Mouse (Mus musculus) gastrocnemius, postnatal 36 days (tissue): ENCODE results near the gene Asgr1. TPM values are rescaled to one million over a fixed set of nuclear protein-coding genes. Genes with fewer than 3 reads are reported as not detected.
"Not testable (repeated sequence)": the region's sequence is repeated elsewhere in the genome, so short reads cannot be mapped to it uniquely, and the experiment has no call there.

Source experiments
- DNase-seq, 2 experiments: peaks; one replicate each; pipeline ENCODE4 v3.0.0; 2022
- intact Hi-C: fragments of 180-260 bp; cut with DNase I; formaldehyde crosslinking; loops from one replicate; pipeline ENCODE4 v1.15.1; 2025
- long read RNA-seq, 2 experiments: library from polyadenylated mRNA; stranded (forward); transcript quantifications; one replicate each; pipeline ENCODE4 v2.0.0; 2021
- total RNA-seq, 2 experiments: library from RNA; stranded (reverse); gene quantifications; 2 replicates each; pipeline ENCODE4 v1.2.3; 2021

The Asgr1 gene
- not detected for total RNA-seq
- long read RNA-seq, experiment 1 = 0 reads
- long read RNA-seq, experiment 2 = 0 reads

- intact Hi-C loops = no loop called here
- DNase-seq = no peak
These were observed at the start of gene Asgr1 for GRCm38 (mm10) chr11:70053898-70054570. TSS of gene Asgr1 (plus strand) at chr11:70054085.

- DNase-seq = peak in 1 of 2 experiments; percentile 3
- intact Hi-C loops = loop anchor here (5.0 kb wide), 1 partner anchor 73 kb away; no protein-coding TSS in a partner anchor
These were observed 48.4 kb upstream of the Asgr1 start for GRCm38 (mm10) chr11:70005521-70005920.

DNA sequence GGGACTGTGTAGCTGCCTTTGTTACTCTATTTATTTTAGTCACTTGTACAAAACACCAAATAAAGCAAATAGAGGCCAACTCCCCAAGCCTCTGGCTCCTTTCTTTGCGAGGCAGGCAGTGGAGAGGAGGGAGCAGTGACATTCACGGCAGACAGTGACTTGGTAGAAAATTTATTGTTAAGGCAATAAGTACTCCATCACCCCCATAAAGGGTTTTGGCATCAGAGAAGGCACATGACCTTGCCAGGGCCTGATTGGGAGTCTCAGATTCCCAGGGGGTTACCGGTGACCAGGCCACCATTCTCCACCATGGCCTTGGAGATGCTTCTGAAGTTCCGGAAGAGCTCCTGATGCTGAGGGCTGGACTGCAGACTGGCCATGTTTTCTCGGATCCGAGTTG is 43.9 kb upstream of the Asgr1 start:
- intact Hi-C loops = no loop called here
- DNase-seq = no peak

- intact Hi-C loops = no loop called here
- DNase-seq = no peak
These were observed 43.3 kb upstream of the Asgr1 start for GRCm38 (mm10) chr11:70010548-70010947.

- intact Hi-C loops = no loop called here
- no peak for DNase-seq
These were observed 42.9 kb upstream of the Asgr1 start for GRCm38 (mm10) chr11:70010961-70011360.

GRCm38 (mm10) chr11:70012931-70013330 is 41.0 kb upstream of the Asgr1 start:
- intact Hi-C loops = no loop called here
- no peak for DNase-seq

DNA sequence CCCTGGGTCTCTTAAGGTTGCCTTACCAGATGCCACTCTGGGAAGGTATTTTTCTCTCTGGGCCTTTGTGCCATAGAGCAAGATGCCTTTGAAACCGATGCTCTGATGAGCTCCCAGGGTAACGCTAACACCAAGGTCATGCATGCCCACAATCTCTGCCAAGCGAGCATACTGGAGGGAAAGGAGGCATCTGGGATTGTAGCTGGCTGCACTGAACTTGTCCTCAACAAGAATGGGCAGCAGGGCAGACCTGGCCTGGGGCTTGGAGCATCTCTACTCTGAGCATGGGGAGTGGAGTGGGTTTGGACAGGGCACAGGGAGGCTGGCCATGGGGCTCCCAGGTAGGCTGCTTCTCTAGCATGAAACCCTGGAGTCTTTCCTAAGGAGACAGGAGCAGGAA is 40.5 kb upstream of the Asgr1 start:
- no peak for DNase-seq
- intact Hi-C loops = no loop called here

DNA sequence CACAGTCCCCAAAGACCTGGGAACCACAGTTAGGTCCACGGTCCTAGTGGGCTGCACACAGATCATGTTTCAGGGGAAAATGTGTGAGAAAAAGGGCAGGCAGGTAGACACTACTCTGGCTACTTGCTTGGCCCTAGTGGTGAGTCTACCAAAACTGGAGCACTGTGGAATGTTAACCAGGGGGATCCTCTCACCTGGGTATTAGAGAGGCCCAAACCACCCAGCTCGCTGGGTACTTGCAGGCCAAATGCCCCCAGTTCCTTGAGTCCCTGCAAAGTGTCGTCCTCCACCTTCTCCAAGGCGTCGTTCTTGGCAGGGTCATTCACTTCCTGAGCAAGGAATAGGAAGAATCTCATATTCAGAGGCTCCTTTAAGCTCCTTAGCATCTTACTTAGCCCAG is 39.8 kb upstream of the Asgr1 start:
- no peak for DNase-seq
- intact Hi-C loops = no loop called here

DNA sequence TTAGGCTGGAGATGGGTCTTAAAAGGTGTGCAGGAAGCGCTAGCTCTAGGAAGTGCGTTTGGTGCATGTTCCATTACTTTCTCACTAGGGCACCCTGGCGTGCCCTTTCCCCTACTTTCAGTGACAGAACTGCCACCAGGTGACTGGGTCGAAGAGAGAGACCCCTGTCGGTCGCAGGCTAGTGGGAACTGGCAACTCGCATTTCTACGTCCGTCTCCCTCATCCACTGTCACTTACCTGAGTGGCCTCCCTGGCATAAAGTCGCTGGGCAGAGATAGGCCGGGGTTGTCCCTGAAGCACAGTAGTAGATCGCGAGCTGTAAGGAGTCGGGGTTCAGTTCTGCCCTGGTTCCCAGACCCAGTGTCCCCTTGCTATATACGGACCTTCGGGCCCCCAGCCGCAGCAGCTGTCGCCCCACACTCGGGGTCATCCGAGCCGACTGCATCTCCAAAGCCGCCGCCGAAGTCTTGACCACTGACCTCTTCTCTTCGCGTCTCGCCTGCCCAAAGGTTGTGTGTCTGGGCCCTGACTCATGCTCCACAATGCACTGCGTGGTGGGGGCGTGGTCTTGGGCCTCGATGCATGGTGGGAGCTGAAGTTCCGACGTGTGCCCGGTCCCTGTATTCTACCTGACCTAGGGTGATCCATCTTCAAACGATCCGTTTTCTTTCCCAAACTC is 38.9 kb upstream of the Asgr1 start, which contains the start of gene Acadvl:
TSS of gene Acadvl (minus strand) at position 532 of the 679 bp plus-strand sequence.
- intact Hi-C loops = no loop called here
- peak; percentile 81 to 86 for DNase-seq

DNA sequence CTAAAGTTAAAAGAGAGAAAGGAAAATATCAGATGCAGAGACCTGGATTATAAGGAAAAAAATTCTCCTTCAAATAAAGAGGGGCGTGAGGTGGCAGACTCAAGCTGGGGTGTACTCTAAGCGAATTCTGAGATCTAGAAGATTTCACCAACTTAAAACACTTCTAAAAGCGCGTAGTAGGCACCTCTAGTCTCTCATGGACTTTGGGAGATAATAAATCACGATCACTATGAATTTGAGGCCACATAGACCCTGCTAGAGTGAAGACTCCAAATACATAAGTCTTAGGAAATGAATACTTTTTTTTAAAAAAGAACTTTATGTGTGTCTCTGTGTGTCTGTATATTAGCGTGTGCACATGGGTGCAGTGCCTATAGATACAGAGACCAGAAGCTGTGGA is 38.2 kb upstream of the Asgr1 start:
- intact Hi-C loops = no loop called here
- no peak for DNase-seq

GRCm38 (mm10) chr11:70016177-70016576 is 37.7 kb upstream of the Asgr1 start:
- intact Hi-C loops = not testable (repeated sequence)

GRCm38 (mm10) chr11:70016669-70017068 is 37.2 kb upstream of the Asgr1 start, which contains the start of gene Dlg4:
TSS of gene Dlg4 (plus strand) at chr11:70016942.
- intact Hi-C loops = no loop called here
- no peak for DNase-seq

More at GRCm38 (mm10) chr11:70016177-70016576, 37.7 kb upstream of the Asgr1 start:
- not testable (repeated sequence) for DNase-seq

GRCm38 (mm10) chr11:70017199-70017767 is 36.6 kb upstream of the Asgr1 start:
- intact Hi-C loops = no loop called here
- no peak for DNase-seq

GRCm38 (mm10) chr11:70018131-70018990 is 35.5 kb upstream of the Asgr1 start:
- peak in 1 of 2 experiments; percentile 42 for DNase-seq
- intact Hi-C loops = no loop called here

DNA sequence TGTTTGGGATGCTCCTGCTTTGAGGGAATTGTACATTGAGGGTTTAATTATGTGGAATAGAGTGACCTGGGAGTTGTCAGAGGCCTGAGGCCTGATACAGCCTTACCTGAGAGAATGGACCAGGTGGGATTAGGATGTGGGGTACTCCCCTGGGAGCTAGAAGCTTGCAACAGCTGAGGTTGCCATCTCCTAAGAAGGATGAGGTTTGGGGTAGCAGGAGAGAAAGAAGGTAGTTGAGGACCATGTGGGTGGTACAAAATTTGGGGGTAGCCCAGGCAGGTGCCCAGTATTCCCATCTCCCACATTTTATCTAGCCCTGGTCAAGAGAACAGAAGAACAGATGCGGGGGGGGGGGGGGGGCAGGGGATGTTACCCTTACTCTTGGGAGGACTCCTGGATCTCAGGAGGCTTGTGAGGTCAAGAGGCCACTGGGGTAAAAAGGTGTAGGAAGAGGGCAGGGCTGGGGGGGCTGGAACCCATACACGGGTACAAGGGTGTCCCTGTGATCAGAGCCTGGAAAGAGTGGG is 34.3 kb upstream of the Asgr1 start:
- no peak for DNase-seq
- intact Hi-C loops = no loop called here

DNA sequence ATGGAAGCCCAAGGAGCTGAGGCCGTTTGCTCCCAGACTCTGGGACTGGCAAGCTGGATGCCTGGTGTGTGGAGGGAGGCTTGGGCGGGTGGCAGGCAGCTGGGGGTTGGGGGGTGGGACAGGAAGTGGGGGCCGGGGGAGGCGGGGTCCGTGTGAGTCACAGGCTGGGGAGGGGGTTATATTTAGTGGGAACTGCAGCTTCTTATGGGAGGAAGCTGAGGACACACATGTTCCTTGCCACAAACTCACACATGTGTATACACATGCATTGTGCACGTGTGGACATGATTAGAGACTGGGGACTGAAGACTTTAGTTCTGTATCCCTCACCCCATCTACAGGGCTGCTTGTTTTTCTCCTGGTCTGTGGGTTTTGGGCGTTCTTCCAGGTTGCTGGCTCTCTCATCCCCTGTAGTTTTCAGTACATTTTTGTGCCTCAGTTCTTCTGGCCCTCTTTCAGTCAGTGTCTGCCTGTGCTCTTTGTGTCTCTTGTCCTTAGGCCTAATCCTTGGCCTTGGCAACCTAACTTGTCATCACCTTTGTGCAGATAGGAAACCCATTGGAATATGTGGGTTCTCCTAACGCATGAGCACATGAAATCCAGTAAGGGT is 33.8 kb upstream of the Asgr1 start:
- DNase-seq = no peak
- intact Hi-C loops = no loop called here

DNA sequence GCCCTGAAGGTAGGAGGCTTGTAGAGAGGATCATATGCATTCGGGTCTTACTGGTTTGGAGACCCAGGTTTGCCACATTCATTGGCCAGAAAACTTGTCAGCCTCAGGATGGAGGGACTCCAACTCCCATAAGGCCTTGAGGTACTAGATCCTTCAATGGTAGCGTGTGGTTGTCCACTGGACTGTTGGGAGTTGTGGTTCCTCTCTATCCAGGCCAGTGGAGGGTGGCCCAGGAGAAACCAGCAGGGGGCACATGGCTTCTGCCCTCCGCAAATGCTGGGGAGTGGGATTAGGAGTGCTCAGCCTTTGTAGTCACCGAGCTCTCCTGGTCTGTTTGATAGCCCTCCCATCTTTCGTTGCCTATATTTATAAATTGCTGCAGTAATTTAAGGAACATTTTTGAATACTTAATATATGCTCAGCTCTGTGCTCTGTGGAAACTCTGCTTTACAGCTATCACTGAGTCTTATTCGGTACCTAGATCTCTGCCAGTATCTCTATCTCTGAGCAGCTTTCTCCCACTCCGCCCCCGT is 33.1 kb upstream of the Asgr1 start:
- DNase-seq = peak; percentile 55 to 72
- intact Hi-C loops = no loop called here

- intact Hi-C loops = no loop called here
- DNase-seq = peak; percentile 96 to 97
These were observed 32.4 kb upstream of the Asgr1 start for GRCm38 (mm10) chr11:70021264-70022132.
